Comparison of ENCODE assay signal across 17 mouse cellular contexts in the genomic region with DNA sequence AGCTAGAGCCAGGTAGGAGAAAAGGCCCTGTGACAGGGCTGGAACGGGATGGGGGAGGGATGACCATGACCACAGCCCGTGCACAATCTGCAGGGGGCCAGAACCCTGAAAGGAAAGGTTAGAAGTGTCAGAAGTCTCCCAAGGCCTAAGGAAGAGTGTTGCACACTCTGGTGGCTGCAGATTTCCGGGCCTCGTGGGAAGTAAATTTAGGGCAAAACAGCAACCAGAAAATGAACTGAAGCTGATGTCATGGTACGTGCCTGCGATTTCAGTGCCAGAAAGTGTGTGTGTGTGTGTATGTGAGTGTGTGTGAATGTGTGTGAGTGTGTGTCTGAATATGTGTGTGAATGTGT.
DNase-seq lines count a peak whose midpoint lies in the region; ATAC-seq and TF ChIP-seq lines count a peak whose summit lies in the region.
"Had no signal": no experiment of that assay in that cellular context is flagged by ENCODE, and none has a peak within 500 bp of the region (broad histone marks: within the 10 kb centered on the region; RNA-seq: fewer than 3 reads in every experiment).

No protein-coding gene starts in this region.

- TF ChIP-seq CTCF in forebrain, postnatal 0 days (IDR thresholded peaks at IDR 0.05; ENCODE audit: low read depth): no peak

- ATAC-seq in forebrain, postnatal 0 days: no peak
- no peak for ATAC-seq in hindbrain, embryonic 12.5 days (ENCODE audit: low FRiP score)
- ATAC-seq in hindbrain, embryonic 13.5 days (ENCODE audit: low FRiP score): no peak
- ATAC-seq: intestine, embryonic 15.5 days had no signal

- DNase-seq in forebrain, embryonic 10.5 days (ENCODE audit: extremely low spot score, low spot score): no peak
- DNase-seq in forebrain, postnatal 0 days: no peak
- peak; percentile 44 for DNase-seq in thymus, postnatal 25 days
- DNase-seq in thymus, postnatal 14 days: no peak
- no peak for DNase-seq in urinary bladder, postnatal 4 days (ENCODE audit: low spot score in 2 of 2)
- DNase-seq in cerebellum, adult 11-12 months: no peak
- DNase-seq: cerebellum, adult 18-20 months; heart, adult 18-20 months; lung, postnatal 14 days; retina, postnatal 1 day had no signal

- H3K27me3 ChIP-seq in forebrain, embryonic 10.5 days (ENCODE audit: poor library complexity, severe bottlenecking): peaks cover 15% of the 10 kb centered on the region
- no peaks in the 10 kb centered on the region for H3K27me3 ChIP-seq in forebrain, postnatal 0 days (ENCODE audit: insufficient read depth, low read length)
- H3K27me3 ChIP-seq in hindbrain, embryonic 12.5 days: no peaks in the 10 kb centered on the region; the same call in 1 of the 2 replicates
- peaks cover 17% of the 10 kb centered on the region; the same call in 1 of the 2 replicates for H3K27me3 ChIP-seq in hindbrain, embryonic 13.5 days
- H3K27me3 ChIP-seq: embryonic facial prominence, embryonic 12.5 days had no signal

- H3K4me3 ChIP-seq in forebrain, embryonic 10.5 days: no peak overlapping the region
- H3K4me3 ChIP-seq in forebrain, postnatal 0 days (ENCODE audit: low read depth, low read length): no peak overlapping the region
- no peak overlapping the region for H3K4me3 ChIP-seq in hindbrain, embryonic 12.5 days
- H3K4me3 ChIP-seq in hindbrain, embryonic 13.5 days: no peak overlapping the region
- H3K4me3 ChIP-seq: embryonic facial prominence, embryonic 12.5 days; intestine, embryonic 15.5 days; layer of hippocampus, adult 2 months; left cerebral cortex, adult 2 months had no signal

- H3K9ac ChIP-seq in forebrain, postnatal 0 days: no peak overlapping the region
- peak overlapping the region; percentile 35 for H3K9ac ChIP-seq in hindbrain, embryonic 12.5 days
- H3K9ac ChIP-seq in hindbrain, embryonic 13.5 days: no peak overlapping the region
- H3K9ac ChIP-seq: embryonic facial prominence, embryonic 12.5 days; intestine, embryonic 15.5 days had no signal

- peak overlapping the region; percentile 93 for H3K27ac ChIP-seq in forebrain, embryonic 10.5 days
- H3K27ac ChIP-seq in forebrain, postnatal 0 days (ENCODE audit: low read depth, low read length): no peak overlapping the region
- no peak overlapping the region; the same call in 1 of the 2 replicates for H3K27ac ChIP-seq in hindbrain, embryonic 12.5 days
- H3K27ac ChIP-seq in hindbrain, embryonic 13.5 days: no peak overlapping the region
- H3K27ac ChIP-seq: intestine, embryonic 15.5 days; kidney, postnatal 0 days; layer of hippocampus, adult 2 months; left cerebral cortex, adult 2 months had no signal

- peaks cover 89% of the 10 kb centered on the region for H3K4me1 ChIP-seq in forebrain, embryonic 10.5 days
- H3K4me1 ChIP-seq in forebrain, postnatal 0 days (ENCODE audit: insufficient read depth): peaks cover 15% of the 10 kb centered on the region; the same call in 1 of the 2 replicates
- H3K4me1 ChIP-seq in hindbrain, embryonic 12.5 days: peaks cover 78% of the 10 kb centered on the region
- peaks cover 77% of the 10 kb centered on the region for H3K4me1 ChIP-seq in hindbrain, embryonic 13.5 days (replicated peaks)

- WGBS in forebrain, embryonic 10.5 days: 73% methylated on average over 6 of the region's 6 CpGs
- 50% methylated on average over 6 of the region's 6 CpGs for WGBS in forebrain, postnatal 0 days
- 53% methylated on average over 6 of the region's 6 CpGs for WGBS in hindbrain, embryonic 12.5 days
- WGBS in hindbrain, embryonic 13.5 days: 52% methylated on average over 6 of the region's 6 CpGs

- H3K36me3 ChIP-seq in forebrain, embryonic 10.5 days (replicated peaks): no peaks in the 10 kb centered on the region
- H3K36me3 ChIP-seq in forebrain, postnatal 0 days (ENCODE audit: insufficient read depth): no peaks in the 10 kb centered on the region
- no peaks in the 10 kb centered on the region for H3K36me3 ChIP-seq in hindbrain, embryonic 12.5 days
- H3K36me3 ChIP-seq in hindbrain, embryonic 13.5 days: no peaks in the 10 kb centered on the region
- H3K36me3 ChIP-seq: embryonic facial prominence, embryonic 12.5 days; intestine, embryonic 15.5 days had no signal

- no peaks in the 10 kb centered on the region for H3K9me3 ChIP-seq in forebrain, embryonic 10.5 days
- no peaks in the 10 kb centered on the region for H3K9me3 ChIP-seq in forebrain, postnatal 0 days (ENCODE audit: low read length)
- no peaks in the 10 kb centered on the region for H3K9me3 ChIP-seq in hindbrain, embryonic 12.5 days (replicated peaks)
- no peaks in the 10 kb centered on the region for H3K9me3 ChIP-seq in hindbrain, embryonic 13.5 days
- H3K9me3 ChIP-seq: embryonic facial prominence, embryonic 12.5 days; intestine, embryonic 15.5 days had no signal

- no peak overlapping the region for H3K4me2 ChIP-seq in forebrain, postnatal 0 days (ENCODE audit: low read depth)
- H3K4me2 ChIP-seq in hindbrain, embryonic 12.5 days (replicated peaks): no peak overlapping the region
- H3K4me2 ChIP-seq in hindbrain, embryonic 13.5 days: no peak overlapping the region
- H3K4me2 ChIP-seq: embryonic facial prominence, embryonic 12.5 days; intestine, embryonic 15.5 days had no signal
